ENCODE assay signal across 8 mouse cellular contexts in genomic region chr10:79865189-79865601, GRCm38 (mm10). TPM values are rescaled to one million over a fixed set of nuclear protein-coding genes. Genes with fewer than 3 reads are reported as not detected.
A peak's percentile ranks its signal among the peaks of the same experiment; 100 is the strongest.
DNase-seq lines count a peak whose midpoint lies in the region; ATAC-seq and TF ChIP-seq lines count a peak whose summit lies in the region.

No protein-coding gene starts in this region.

- no peak for TF ChIP-seq CTCF in bone marrow, adult 2 months (IDR thresholded peaks at IDR 0.05; ENCODE audit: control insufficient read depth, insufficient read depth, low read length)

- peak; percentile 29 for ATAC-seq in heart, embryonic 12.5 days (ENCODE audit: insufficient number of reproducible peaks, low FRiP score)
- ATAC-seq in hindbrain, embryonic 11.5 days (ENCODE audit: low FRiP score): peak; percentile 15; the same call in 1 of the 2 replicates
- ATAC-seq in midbrain, embryonic 11.5 days (ENCODE audit: low FRiP score): peak; percentile 38
- no peak for ATAC-seq in erythroblast, adult 5-6 weeks (replicated peaks; ENCODE audit: low FRiP score, poor library complexity, severe bottlenecking)

- peaks cover 16% of the 10 kb centered on the region for H3K4me1 ChIP-seq in heart, embryonic 12.5 days (replicated peaks)
- H3K4me1 ChIP-seq in bone marrow, adult 2 months (ENCODE audit: control insufficient read depth, insufficient read depth, low read length): no peaks in the 10 kb centered on the region
- no peaks in the 10 kb centered on the region; the same call in 1 of the 2 replicates for H3K4me1 ChIP-seq in hindbrain, embryonic 11.5 days (replicated peaks; ENCODE audit: control insufficient read depth, insufficient read depth, low read length)
- H3K4me1 ChIP-seq in midbrain, embryonic 11.5 days (ENCODE audit: control insufficient read depth, insufficient read depth, low read length): peaks cover 3% of the 10 kb centered on the region; the same call in 1 of the 2 replicates

- 47% methylated on average over 12 of the region's 12 CpGs for WGBS in heart, embryonic 12.5 days
- WGBS in bone marrow, adult 2 months: 75% methylated on average over 12 of the region's 12 CpGs
- WGBS in hindbrain, embryonic 11.5 days: 78% methylated on average over 12 of the region's 12 CpGs
- WGBS in midbrain, embryonic 11.5 days: 65% methylated on average over 12 of the region's 12 CpGs

- no peak overlapping the region; the same call in 1 of the 2 replicates for H3K27ac ChIP-seq in heart, embryonic 12.5 days (ENCODE audit: poor library complexity, severe bottlenecking)
- no peak overlapping the region for H3K27ac ChIP-seq in bone marrow, adult 2 months (ENCODE audit: control insufficient read depth, insufficient read depth, low read depth, low read length, poor library complexity)
- H3K27ac ChIP-seq in hindbrain, embryonic 11.5 days (ENCODE audit: low read depth, low read length): no peak overlapping the region
- H3K27ac ChIP-seq in midbrain, embryonic 11.5 days (ENCODE audit: low read depth, low read length): no peak overlapping the region

- no peaks in the 10 kb centered on the region for H3K9me3 ChIP-seq in heart, embryonic 12.5 days (replicated peaks)
- H3K9me3 ChIP-seq in hindbrain, embryonic 11.5 days (ENCODE audit: control insufficient read depth, low read length): no peaks in the 10 kb centered on the region
- H3K9me3 ChIP-seq in midbrain, embryonic 11.5 days (ENCODE audit: control insufficient read depth, low read length): no peaks in the 10 kb centered on the region

- no peak overlapping the region for H3K4me3 ChIP-seq in heart, embryonic 12.5 days
- H3K4me3 ChIP-seq in bone marrow, adult 2 months (replicated peaks; ENCODE audit: control insufficient read depth, low read depth, low read length): no peak overlapping the region
- H3K4me3 ChIP-seq in hindbrain, embryonic 11.5 days (ENCODE audit: low read depth, low read length): no peak overlapping the region
- no peak overlapping the region for H3K4me3 ChIP-seq in midbrain, embryonic 11.5 days (ENCODE audit: low read depth, low read length)

- H3K36me3 ChIP-seq in heart, embryonic 12.5 days: peaks cover 65% of the 10 kb centered on the region
- H3K36me3 ChIP-seq in hindbrain, embryonic 11.5 days (ENCODE audit: control insufficient read depth, insufficient read depth, low read length): peaks cover 24% of the 10 kb centered on the region
- H3K36me3 ChIP-seq in midbrain, embryonic 11.5 days (ENCODE audit: control insufficient read depth, insufficient read depth, low read length): peaks cover 49% of the 10 kb centered on the region

- TF ChIP-seq POLR2A in bone marrow, adult 2 months (IDR thresholded peaks at IDR 0.05; ENCODE audit: borderline replicate concordance, control insufficient read depth, low read depth, low read length): peak; percentile 8; the same call in 1 of the 2 replicates

- no peaks in the 10 kb centered on the region for H3K27me3 ChIP-seq in heart, embryonic 12.5 days (replicated peaks)
- no peaks in the 10 kb centered on the region for H3K27me3 ChIP-seq in hindbrain, embryonic 11.5 days (ENCODE audit: control insufficient read depth, insufficient read depth, low read length)
- no peaks in the 10 kb centered on the region for H3K27me3 ChIP-seq in midbrain, embryonic 11.5 days (ENCODE audit: control insufficient read depth, insufficient read depth, low read length)

- intact Hi-C loops in heart, postnatal 25 days (cut with DNase I): loop anchor here (5.0 kb wide), 1 partner anchor 33 kb away; no protein-coding TSS in a partner anchor

- peak overlapping the region; percentile 20; the same call in 1 of the 2 replicates for H3K9ac ChIP-seq in heart, embryonic 12.5 days
- no peak overlapping the region for H3K9ac ChIP-seq in hindbrain, embryonic 11.5 days (ENCODE audit: low read depth, low read length)
- no peak overlapping the region for H3K9ac ChIP-seq in midbrain, embryonic 11.5 days (ENCODE audit: low read length)

- no peak overlapping the region for H3K4me2 ChIP-seq in heart, embryonic 12.5 days
- H3K4me2 ChIP-seq in hindbrain, embryonic 11.5 days (replicated peaks; ENCODE audit: low read depth, low read length): no peak overlapping the region
- no peak overlapping the region for H3K4me2 ChIP-seq in midbrain, embryonic 11.5 days

- DNase-seq in heart, postnatal 25 days (ENCODE audit: low spot score): no peak
- DNase-seq in hindbrain, embryonic 11.5 days (ENCODE audit: low spot score): no peak
- peak; percentile 89 for DNase-seq in midbrain, embryonic 11.5 days (ENCODE audit: low spot score, missing footprints)
- DNase-seq in frontal cortex, postnatal 10 days (ENCODE audit: low spot score in 2 of 2): no peak
- no peak for DNase-seq in layer of hippocampus, postnatal 14 days (ENCODE audit: low spot score in 2 of 2)

RNA-seq across cellular contexts. Expression of gene Prtn3, which starts 9.1 kb away (rescaled TPM):
- 1.8 and 2.0 TPM in 2 replicates for polyA plus RNA-seq in heart, embryonic 12.5 days (2016; fragmentation: Nextera tagmentation; extraction: Ambion mirVana)
- under 1 TPM in 1 of 2 experiments, not detected in 1; 0.44 TPM for total RNA-seq in heart, postnatal 25 days (2021)
- polyA plus RNA-seq in bone marrow, adult 2 months (2011; ENCODE audit: insufficient read depth, insufficient read length, low replicate concordance, missing spikeins): 143 and 259 TPM in 2 replicates
- polyA plus RNA-seq in hindbrain, embryonic 11.5 days (2014; fragmentation: Nextera tagmentation; extraction: Ambion mirVana): 9.4 and 10.5 TPM in 2 replicates
- polyA plus RNA-seq in midbrain, embryonic 11.5 days (2014; fragmentation: Nextera tagmentation; extraction: Ambion mirVana): 11.9 and 12.1 TPM in 2 replicates
- total RNA-seq in erythroblast, adult 5-6 weeks (2015; ENCODE audit: low replicate concordance): 420 and 449 TPM in 2 replicates
- total RNA-seq in erythroblast, adult 5-6 weeks (2017; ENCODE audit: low replicate concordance): 114 and 118 TPM in 2 replicates
- 1 to 10 TPM; 2.3 to 3.0 TPM for total RNA-seq in layer of hippocampus, postnatal 14 days (2021)

RNA-seq across cellular contexts. Expression of gene Plppr3, which starts 9.2 kb away (rescaled TPM):
- 14.2 and 15.5 TPM in 2 replicates for polyA plus RNA-seq in heart, embryonic 12.5 days (2016; fragmentation: Nextera tagmentation; extraction: Ambion mirVana)
- not detected for total RNA-seq in heart, postnatal 25 days (2021)
- 16.4 and 32.4 TPM in 2 replicates for polyA plus RNA-seq in bone marrow, adult 2 months (2011; ENCODE audit: insufficient read depth, insufficient read length, low replicate concordance, missing spikeins)
- 129 and 150 TPM in 2 replicates for polyA plus RNA-seq in hindbrain, embryonic 11.5 days (2014; fragmentation: Nextera tagmentation; extraction: Ambion mirVana)
- 112 and 117 TPM in 2 replicates for polyA plus RNA-seq in midbrain, embryonic 11.5 days (2014; fragmentation: Nextera tagmentation; extraction: Ambion mirVana)
- 2.1 and 3.1 TPM in 2 replicates for total RNA-seq in erythroblast, adult 5-6 weeks (2015; ENCODE audit: low replicate concordance)
- 4.9 and 6.8 TPM in 2 replicates for total RNA-seq in erythroblast, adult 5-6 weeks (2017; ENCODE audit: low replicate concordance)
- 10 to 100 TPM; 53.5 to 57.7 TPM for total RNA-seq in layer of hippocampus, postnatal 14 days (2021)

RNA-seq across cellular contexts. Expression of gene Ptbp1, which starts 11.0 kb away (rescaled TPM):
- polyA plus RNA-seq in heart, embryonic 12.5 days (2016; fragmentation: Nextera tagmentation; extraction: Ambion mirVana): 139 and 142 TPM in 2 replicates
- total RNA-seq in heart, postnatal 25 days (2021): 10 to 100 TPM; 54.6 to 59.3 TPM
- polyA plus RNA-seq in bone marrow, adult 2 months (2011; ENCODE audit: insufficient read depth, insufficient read length, low replicate concordance, missing spikeins): 113 and 188 TPM in 2 replicates
- polyA plus RNA-seq in hindbrain, embryonic 11.5 days (2014; fragmentation: Nextera tagmentation; extraction: Ambion mirVana): 141 and 152 TPM in 2 replicates
- 147 and 176 TPM in 2 replicates for polyA plus RNA-seq in midbrain, embryonic 11.5 days (2014; fragmentation: Nextera tagmentation; extraction: Ambion mirVana)
- 45.2 and 66.7 TPM in 2 replicates for total RNA-seq in erythroblast, adult 5-6 weeks (2015; ENCODE audit: low replicate concordance)
- 38.2 and 53.2 TPM in 2 replicates for total RNA-seq in erythroblast, adult 5-6 weeks (2017; ENCODE audit: low replicate concordance)
- total RNA-seq in layer of hippocampus, postnatal 14 days (2021): 10 to 100 TPM; 62.9 to 70.2 TPM

RNA-seq across cellular contexts. Expression of gene Elane, which starts 20.9 kb away (rescaled TPM):
- 0.47 TPM in 1 of 2 replicates, not detected in the other for polyA plus RNA-seq in heart, embryonic 12.5 days (2016; fragmentation: Nextera tagmentation; extraction: Ambion mirVana)
- total RNA-seq in heart, postnatal 25 days (2021): not detected
- 102 and 162 TPM in 2 replicates for polyA plus RNA-seq in bone marrow, adult 2 months (2011; ENCODE audit: insufficient read depth, insufficient read length, low replicate concordance, missing spikeins)
- polyA plus RNA-seq in hindbrain, embryonic 11.5 days (2014; fragmentation: Nextera tagmentation; extraction: Ambion mirVana): 0.67 TPM in 1 of 2 replicates, not detected in the other
- polyA plus RNA-seq in midbrain, embryonic 11.5 days (2014; fragmentation: Nextera tagmentation; extraction: Ambion mirVana): 0.18 TPM in 1 of 2 replicates, not detected in the other
- 996 and 1,031 TPM in 2 replicates for total RNA-seq in erythroblast, adult 5-6 weeks (2015; ENCODE audit: low replicate concordance)
- total RNA-seq in erythroblast, adult 5-6 weeks (2017; ENCODE audit: low replicate concordance): 253 and 405 TPM in 2 replicates
- total RNA-seq in layer of hippocampus, postnatal 14 days (2021): not detected

RNA-seq across cellular contexts. Expression of gene Cfd, which starts 25.5 kb away (rescaled TPM):
- polyA plus RNA-seq in heart, embryonic 12.5 days (2016; fragmentation: Nextera tagmentation; extraction: Ambion mirVana): not detected in 2 replicates
- total RNA-seq in heart, postnatal 25 days (2021): 10 to 100 TPM; 11.1 to 61.8 TPM
- polyA plus RNA-seq in bone marrow, adult 2 months (2011; ENCODE audit: insufficient read depth, insufficient read length, low replicate concordance, missing spikeins): 20.0 TPM in 1 of 2 replicates, not detected in the other
- polyA plus RNA-seq in hindbrain, embryonic 11.5 days (2014; fragmentation: Nextera tagmentation; extraction: Ambion mirVana): not detected in 2 replicates
- not detected in 2 replicates for polyA plus RNA-seq in midbrain, embryonic 11.5 days (2014; fragmentation: Nextera tagmentation; extraction: Ambion mirVana)
- total RNA-seq in erythroblast, adult 5-6 weeks (2015; ENCODE audit: low replicate concordance): not detected in 2 replicates
- total RNA-seq in erythroblast, adult 5-6 weeks (2017; ENCODE audit: low replicate concordance): not detected in 2 replicates
- total RNA-seq in layer of hippocampus, postnatal 14 days (2021): not detected

Comparison
In these comparisons a context has a peak if more than half of its experiments do, and no peak if none do; other contexts are left out.
1. RNA of gene Prtn3, which starts 9.1 kb away (polyA plus RNA-seq): 143 to 259 TPM in bone marrow, adult 2 months; 11.9 to 12.1 TPM in midbrain, embryonic 11.5 days, 9.4 to 10.5 TPM in hindbrain, embryonic 11.5 days and 1.8 to 2.0 TPM in heart, embryonic 12.5 days; every median in the first group is over 10 times any median in the second.